Mouse (Mus musculus) thymus, postnatal 25 days (tissue): ENCODE results near the gene 1700021F07Rik.

Source experiments
- DNase-seq: peaks from one replicate; pipeline ENCODE4 v3.0.0; 2022

Gene 1700021F07Rik

DNA sequence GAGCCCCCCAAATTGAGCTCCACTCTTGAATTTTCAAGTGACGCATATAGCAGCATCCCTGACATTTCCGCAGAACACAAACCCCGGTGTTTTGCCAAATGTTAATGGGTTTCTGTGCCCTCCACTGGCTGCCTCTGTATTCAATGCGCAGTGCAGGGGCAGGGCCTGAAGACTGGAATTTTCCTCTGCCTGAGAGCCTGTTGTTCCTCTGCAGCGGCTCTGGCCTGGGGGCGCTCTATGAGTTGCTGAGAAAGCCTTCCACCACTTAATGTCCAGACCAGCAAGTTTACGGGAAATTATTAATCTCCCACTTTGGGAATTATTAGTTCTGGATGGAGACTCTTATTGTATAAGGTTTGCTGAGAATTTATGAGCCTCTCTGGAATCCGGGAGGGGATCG is 41.8 kb downstream of the 1700021F07Rik start:
- no peak for DNase-seq
